Mouse (Mus musculus) limb, embryonic 11.5 days (tissue): ENCODE data around the gene Bmp7. TPM values are rescaled to one million over a fixed set of nuclear protein-coding genes. Genes with fewer than 3 reads are reported as not detected.

Source experiments
- ATAC-seq: fragments of 200-750 bp; cut with Nextera tagmentation; 2 replicates; pipeline ENCODE4 v1.8.0; 2017; ENCODE audit warnings: low read depth; ENCODE audit not compliant: insufficient number of reproducible peaks, low FRiP score, low TSS enrichment
- DNase-seq: peaks from one replicate; pipeline ENCODE4 v3.0.0-alpha.2; 2015; ENCODE audit warnings: low spot score
- H3K27ac ChIP-seq: fragments of 300-500 bp; sonication (generic); replicated peaks from 2 replicates; pipeline ENCODE4 v1.5.1; 2014; ENCODE audit warnings: low read depth, mild to moderate bottlenecking, low read length
- H3K27me3 ChIP-seq: fragments of 300-500 bp; sonication (generic); 2 replicates; pipeline ENCODE4 v1.6.1; 2014; ENCODE audit warnings: mild to moderate bottlenecking, low read length, mixed read lengths; ENCODE audit not compliant: control insufficient read depth, insufficient read depth
- H3K36me3 ChIP-seq: fragments of 300-500 bp; sonication (generic); 2 replicates; pipeline ENCODE4 v1.6.1; 2014; ENCODE audit warnings: mild to moderate bottlenecking, low read length, moderate library complexity, mixed read lengths; ENCODE audit not compliant: control insufficient read depth, insufficient read depth
- H3K4me1 ChIP-seq: fragments of 300-500 bp; sonication (generic); 2 replicates; pipeline ENCODE4 v1.6.1; 2014; ENCODE audit warnings: low read length, mixed read lengths; ENCODE audit not compliant: control insufficient read depth, insufficient read depth
- H3K4me2 ChIP-seq: fragments of 300-500 bp; sonication (generic); 2 replicates; pipeline ENCODE4 v1.6.1; 2014; ENCODE audit warnings: low read depth, mild to moderate bottlenecking, moderate library complexity; ENCODE audit not compliant: severe bottlenecking
- H3K4me3 ChIP-seq: fragments of 300-500 bp; sonication (generic); 2 replicates; pipeline ENCODE4 v1.5.1; 2014; ENCODE audit warnings: low read depth, low read length
- H3K9ac ChIP-seq: fragments of 300-500 bp; sonication (generic); 2 replicates; pipeline ENCODE4 v1.6.1; 2014; ENCODE audit warnings: mild to moderate bottlenecking, low read length
- H3K9me3 ChIP-seq: fragments of 300-500 bp; sonication (generic); 2 replicates; pipeline ENCODE4 v1.6.1; 2016; ENCODE audit warnings: low read length; ENCODE audit not compliant: control insufficient read depth
- WGBS: fragments of 180-500 bp; shearing (Covaris S2); extraction: QIAGEN DNeasy Blood & Tissue Kit; methylation state at CpG from one replicate; pipeline ENCODE4 v1.1.7; 2014; 5-methylcytosine and 5-hydroxymethylcytosine counted together
- polyA plus RNA-seq: library from polyadenylated mRNA; unstranded; fragments of >200 nt; fragmentation: Nextera tagmentation; extraction: Ambion mirVana; gene quantifications from 2 replicates; pipeline ENCODE4 v1.2.1, GENCODE M21; 2014

The Bmp7 gene
- polyA plus RNA-seq, 1 experiment from 2014 or later, result 38.1 TPM

GRCm38 (mm10) chr2:172836516-172836915, 103.6 kb downstream of the Bmp7 start:
- H3K27me3 ChIP-seq, result no peaks in the 10 kb centered on the region
- ATAC-seq (no peak), DNase-seq (no peak)
- H3K9me3 ChIP-seq, result no peaks in the 10 kb centered on the region
- no peaks in the 10 kb centered on the region for H3K36me3 ChIP-seq
- H3K4me2 ChIP-seq, result no peak overlapping the region
- H3K4me1 ChIP-seq, result peaks cover 23% of the 10 kb centered on the region
- no peak overlapping the region for H3K27ac ChIP-seq
- no peak overlapping the region for H3K9ac ChIP-seq
- H3K4me3 ChIP-seq, result no peak overlapping the region
- WGBS, result 89% methylated on average over 6 of the region's 6 CpGs

- no peak overlapping the region for H3K27ac ChIP-seq
- WGBS, result 22% methylated on average over 2 of the region's 2 CpGs
- H3K4me1 ChIP-seq, result peaks cover 21% of the 10 kb centered on the region
- H3K4me3 ChIP-seq, result no peak overlapping the region
- no peak overlapping the region for H3K4me2 ChIP-seq
- no peaks in the 10 kb centered on the region for H3K36me3 ChIP-seq
- DNase-seq, result peak; percentile 65
- H3K9me3 ChIP-seq, result no peaks in the 10 kb centered on the region
- H3K9ac ChIP-seq, result no peak overlapping the region
- H3K27me3 ChIP-seq, result no peaks in the 10 kb centered on the region
- no peak for ATAC-seq
Measured at GRCm38 (mm10) chr2:172833196-172833595, 106.9 kb downstream of the Bmp7 start.

- H3K27ac ChIP-seq, result no peak overlapping the region
- H3K27me3 ChIP-seq, result no peaks in the 10 kb centered on the region
- no peak overlapping the region for H3K4me3 ChIP-seq
- no peaks in the 10 kb centered on the region for H3K9me3 ChIP-seq
- ATAC-seq (0 out of 2 replicates have a peak, but pooled peaks have one; percentile 59), DNase-seq (peak; percentile 95)
- H3K9ac ChIP-seq, result no peak overlapping the region
- no peaks in the 10 kb centered on the region for H3K36me3 ChIP-seq
- H3K4me2 ChIP-seq, result no peak overlapping the region
- WGBS, result 14% methylated on average over 5 of the region's 5 CpGs
- peaks cover 21% of the 10 kb centered on the region for H3K4me1 ChIP-seq
Measured at GRCm38 (mm10) chr2:172831762-172832161, 108.4 kb downstream of the Bmp7 start.

GRCm38 (mm10) chr2:172831133-172831532, 109.0 kb downstream of the Bmp7 start:
- 16% methylated on average over 3 of the region's 3 CpGs for WGBS
- peak; percentile 49 for ATAC-seq
- DNase-seq, result peak; percentile 97
- Histone ChIP-seq H3K9me3 (no peaks in the 10 kb centered on the region), H3K27me3 (0 out of 2 replicates have a peak, but pooled peaks cover 2% of the 10 kb centered on the region), H3K9ac (no peak overlapping the region), H3K4me3 (no peak overlapping the region), H3K4me2 (no peak overlapping the region), H3K27ac (no peak overlapping the region), H3K36me3 (no peaks in the 10 kb centered on the region), H3K4me1 (peaks cover 21% of the 10 kb centered on the region)

DNA sequence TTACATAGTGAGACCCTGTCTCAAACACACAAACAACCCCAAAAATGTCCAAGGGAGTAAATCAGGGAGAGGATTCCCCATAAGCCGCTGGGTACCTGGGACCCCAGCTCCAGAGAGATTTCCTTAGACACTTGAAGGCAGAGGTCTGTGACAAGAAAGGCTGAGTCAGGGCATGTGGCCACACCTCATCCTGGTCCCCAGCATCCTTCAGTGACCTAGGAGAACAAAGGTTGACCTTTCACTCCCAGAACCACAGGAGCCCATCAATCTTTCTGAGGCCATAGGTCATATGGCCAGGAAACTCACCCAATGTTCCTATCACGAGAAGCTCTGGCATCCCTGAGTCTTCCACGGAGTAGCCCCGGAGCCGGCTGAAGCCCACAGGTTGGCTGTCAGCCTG, 111.9 kb downstream of the Bmp7 start:
- no peak for DNase-seq
- Histone ChIP-seq H3K4me2 (no peak overlapping the region), H3K27me3 (peaks cover 4% of the 10 kb centered on the region; the same call in 1 of the 2 replicates), H3K4me1 (peaks cover 30% of the 10 kb centered on the region), H3K4me3 (no peak overlapping the region), H3K9me3 (no peaks in the 10 kb centered on the region), H3K9ac (no peak overlapping the region), H3K36me3 (no peaks in the 10 kb centered on the region), H3K27ac (no peak overlapping the region)
- 24% methylated on average over 5 of the region's 5 CpGs for WGBS
- no peak for ATAC-seq

- Histone ChIP-seq H3K36me3 (no peaks in the 10 kb centered on the region), H3K4me2 (no peak overlapping the region), H3K27me3 (peaks cover 4% of the 10 kb centered on the region; the same call in 1 of the 2 replicates), H3K4me1 (peaks cover 25% of the 10 kb centered on the region; the same call in 1 of the 2 replicates), H3K9ac (no peak overlapping the region), H3K4me3 (no peak overlapping the region), H3K27ac (no peak overlapping the region), H3K9me3 (no peaks in the 10 kb centered on the region)
- WGBS, result 59% methylated on average over 7 of the region's 7 CpGs
- peak; percentile 77 for DNase-seq
- no peak for ATAC-seq
Measured at GRCm38 (mm10) chr2:172827564-172827963, 112.6 kb downstream of the Bmp7 start.

DNA sequence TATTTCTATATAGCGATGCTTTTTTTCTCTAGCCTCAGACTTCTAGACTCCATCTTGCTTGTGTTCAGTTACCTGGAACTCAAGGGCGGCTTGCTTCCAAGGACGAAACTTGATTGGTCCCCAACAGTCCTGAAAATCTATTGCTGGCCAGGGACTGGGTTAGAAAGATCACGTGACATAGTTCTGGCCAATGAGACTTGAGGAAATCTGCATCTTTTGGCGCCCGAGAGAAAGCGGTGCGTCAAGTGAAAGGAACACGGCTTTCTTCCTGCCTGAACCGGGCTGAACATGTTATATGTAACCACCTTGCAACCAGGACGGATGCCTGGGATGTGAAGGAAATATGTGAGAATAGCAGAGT, 114.4 kb downstream of the Bmp7 start:
- no peak for DNase-seq
- H3K9ac ChIP-seq, result no peak overlapping the region
- no peaks in the 10 kb centered on the region for H3K9me3 ChIP-seq
- H3K27me3 ChIP-seq, result peaks cover 6% of the 10 kb centered on the region; the same call in 1 of the 2 replicates
- no peak overlapping the region for H3K4me3 ChIP-seq
- WGBS, result 84% methylated on average over 11 of the region's 11 CpGs
- H3K4me1 ChIP-seq, result peaks cover 15% of the 10 kb centered on the region; the same call in 1 of the 2 replicates
- H3K4me2 ChIP-seq, result no peak overlapping the region
- H3K36me3 ChIP-seq, result no peaks in the 10 kb centered on the region
- no peak overlapping the region for H3K27ac ChIP-seq
- ATAC-seq, result no peak

DNA sequence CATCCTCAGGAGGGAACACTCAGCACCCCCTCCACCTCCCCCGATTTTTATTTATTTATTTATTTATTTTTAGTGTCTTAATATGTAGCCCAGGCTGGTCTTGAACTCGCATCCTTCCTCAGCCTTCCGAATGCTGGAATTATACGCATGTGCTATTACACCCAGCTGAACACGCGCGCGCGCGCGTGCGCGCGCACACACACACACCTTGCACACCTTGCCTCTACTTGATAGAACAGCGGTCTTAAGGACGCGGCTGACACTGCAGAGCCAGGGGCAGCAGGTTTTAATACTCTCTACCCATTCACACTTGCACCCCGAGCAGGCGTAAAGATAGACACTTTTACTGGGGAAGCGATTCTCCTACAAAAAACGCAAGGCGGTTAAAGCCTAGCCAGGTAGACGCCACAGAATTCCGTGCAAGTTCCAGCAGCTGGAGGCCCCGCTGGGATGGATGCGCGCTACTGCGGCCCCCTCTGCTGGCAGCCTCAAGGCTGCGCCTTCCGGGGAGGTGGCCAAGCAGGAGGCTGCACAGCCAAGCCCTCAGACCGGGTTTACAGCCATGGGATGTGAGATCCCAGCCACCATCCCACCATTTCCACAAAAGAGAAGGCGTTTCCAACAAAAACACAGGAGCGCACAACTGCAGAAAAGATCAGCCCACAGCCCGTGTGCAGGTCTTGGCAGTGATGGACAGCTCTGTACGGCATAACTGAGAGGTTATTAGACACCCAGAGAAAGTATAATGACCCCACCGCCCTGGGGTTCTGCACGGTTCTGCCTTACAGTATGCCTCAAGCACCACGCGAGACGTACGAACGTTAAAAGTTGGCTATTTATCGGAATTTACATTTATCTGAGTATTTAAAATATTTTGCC, 115.0 kb downstream of the Bmp7 start:
- peaks cover 14% of the 10 kb centered on the region; the same call in 1 of the 2 replicates for H3K4me1 ChIP-seq
- peaks cover 6% of the 10 kb centered on the region; the same call in 1 of the 2 replicates for H3K27me3 ChIP-seq
- peak; percentile 83 for DNase-seq
- H3K27ac ChIP-seq, result no peak overlapping the region
- no peak overlapping the region for H3K4me3 ChIP-seq
- H3K36me3 ChIP-seq, result no peaks in the 10 kb centered on the region
- H3K4me2 ChIP-seq, result peak overlapping the region; percentile 42; the same call in 1 of the 2 replicates
- 19% methylated on average over 43 of the region's 43 CpGs for WGBS
- no peaks in the 10 kb centered on the region for H3K9me3 ChIP-seq
- no peak overlapping the region for H3K9ac ChIP-seq
- ATAC-seq, result no peak
